Mouse (Mus musculus) heart, postnatal 4 days (tissue): ENCODE data around the gene Hirip3. TPM values are rescaled to one million over a fixed set of nuclear protein-coding genes. Genes with fewer than 3 reads are reported as not detected.

Experiments
- total RNA-seq, 2 experiments: library from RNA; stranded (reverse); gene quantifications; 2 replicates each; pipeline ENCODE4 v1.2.3; 2021

The Hirip3 gene
- total RNA-seq, 2 experiments from 2014 or later = 22.8 to 26.1 TPM

Other genes starting within 250 kb of the Hirip3 start
- gene Nupr1, start 231.1 kb upstream of the Hirip3 start, total RNA-seq = 1 to 10 TPM; 5.7 to 6.8 TPM
- gene Sgf29, start 212.7 kb upstream of the Hirip3 start, total RNA-seq = 10 to 100 TPM; 30.9 to 33.2 TPM
- gene Sult1a1, start 185.5 kb upstream of the Hirip3 start, total RNA-seq = 1 to 10 TPM; 5.5 to 6.6 TPM
- 10 to 100 TPM; 56.8 to 57.3 TPM for gene Bola2, start 166.6 kb upstream of the Hirip3 start, total RNA-seq
- 1 to 10 TPM; 7.2 to 8.1 TPM for gene Slx1b, start 166.2 kb upstream of the Hirip3 start, total RNA-seq
- 1 to 10 TPM; 8.4 to 9.2 TPM for gene Coro1a, start 154.2 kb upstream of the Hirip3 start, total RNA-seq
- 10 to 100 TPM; 80.3 to 90.9 TPM for gene Mapk3, start 102.4 kb upstream of the Hirip3 start, total RNA-seq
- 1 to 10 TPM; 3.7 to 4.2 TPM for gene Gdpd3, start 95.6 kb upstream of the Hirip3 start, total RNA-seq
- gene Ypel3, start 85.0 kb upstream of the Hirip3 start, total RNA-seq = 10 to 100 TPM; 31.8 to 34.0 TPM
- under 1 TPM in 1 of 2 experiments, not detected in 1; 0.26 TPM for gene Tbx6, start 80.5 kb upstream of the Hirip3 start, total RNA-seq
- 10 to 100 TPM; 67.6 to 76.6 TPM for gene Ppp4c, start 69.5 kb upstream of the Hirip3 start, total RNA-seq
- gene Fam57b, start 64.3 kb upstream of the Hirip3 start, total RNA-seq = 1 to 10 TPM; 7.7 to 9.3 TPM
- gene 4930451I11Rik, start 30.3 kb upstream of the Hirip3 start, total RNA-seq = not detected
- not detected for gene Doc2a, start 14.6 kb upstream of the Hirip3 start, total RNA-seq
- gene Ino80e, start 405 bp downstream of the Hirip3 start, total RNA-seq = 10 to 100 TPM; 33.5 to 34.1 TPM
- 10 to 100 TPM; 65.0 to 66.5 TPM for gene Taok2, start 22.7 kb downstream of the Hirip3 start, total RNA-seq
- gene Tmem219, start 60.9 kb downstream of the Hirip3 start, total RNA-seq = 10 to 100 TPM; 12.9 to 14.7 TPM
- 10 to 100 TPM; 10.4 to 10.7 TPM for gene Kctd13, start 66.9 kb downstream of the Hirip3 start, total RNA-seq
- under 1 TPM in 1 of 2 experiments, not detected in 1; 0.36 TPM for gene Asphd1, start 87.6 kb downstream of the Hirip3 start, total RNA-seq
- gene Sez6l2, start 88.6 kb downstream of the Hirip3 start, total RNA-seq = 10 to 100 TPM; 18.6 to 21.2 TPM
- gene Cdipt, start 113.9 kb downstream of the Hirip3 start, total RNA-seq = 10 to 100 TPM; 69.2 to 72.1 TPM
- under 1 TPM; 0.24 to 0.29 TPM for gene Cdiptos, start 114.1 kb downstream of the Hirip3 start, total RNA-seq
- gene Mvp, start 152.6 kb downstream of the Hirip3 start, total RNA-seq = 10 to 100 TPM; 27.2 to 28.4 TPM
- 1 to 10 TPM; 1.2 to 1.9 TPM for gene Pagr1b, start 154.5 kb downstream of the Hirip3 start, total RNA-seq
- gene Pagr1a, start 155.4 kb downstream of the Hirip3 start, total RNA-seq = 10 to 100 TPM; 10.4 to 14.8 TPM
- gene Gm42742, start 159.1 kb downstream of the Hirip3 start, total RNA-seq = 10 to 100 TPM; 10.0 to 18.2 TPM
- 1 to 10 TPM; 1.6 to 2.0 TPM for gene Prrt2, start 159.2 kb downstream of the Hirip3 start, total RNA-seq
- gene Maz, start 165.1 kb downstream of the Hirip3 start, total RNA-seq = 100 to 1,000 TPM; 152 TPM
- gene Kif22, start 180.5 kb downstream of the Hirip3 start, total RNA-seq = 10 to 100 TPM; 43.2 to 48.6 TPM
- gene Zg16, start 225.4 kb downstream of the Hirip3 start, total RNA-seq = not detected
- gene AI467606, start 229.4 kb downstream of the Hirip3 start, total RNA-seq = under 1 TPM; 0.71 to 0.74 TPM